Mouse (Mus musculus) lung, postnatal 0 days (tissue): Measurements from ENCODE around the gene Gm20388.

Experiments
- CTCF ChIP-seq: IDR thresholded peaks from 2 replicates; pipeline ENCODE4 v1.5.1; 2016; ENCODE audit warnings: antibody characterized with exemption, mild to moderate bottlenecking
- EP300 ChIP-seq: IDR thresholded peaks from 2 replicates; pipeline ENCODE4 v1.6.1; 2016; ENCODE audit warnings: antibody characterized with exemption, mild to moderate bottlenecking, control low read depth

DNA sequence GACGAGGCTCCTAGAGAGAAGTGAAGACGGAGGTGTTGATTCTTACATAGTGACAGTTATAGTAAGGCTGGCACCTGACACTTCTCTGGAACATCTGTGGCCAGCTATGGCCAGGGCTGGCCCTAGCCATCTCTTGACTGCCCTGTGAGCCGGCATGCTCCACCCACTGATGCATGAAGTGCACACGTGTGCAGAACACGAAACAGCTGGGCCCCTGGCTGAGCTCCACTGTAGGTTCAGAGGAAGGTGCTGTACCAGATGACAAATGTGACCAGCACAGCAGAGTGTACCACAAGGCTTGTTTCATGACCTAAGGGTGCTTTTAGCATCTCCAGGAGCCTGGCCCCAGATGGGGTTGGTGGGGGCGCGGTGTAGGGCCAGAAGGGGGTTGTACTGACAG is 83.5 kb downstream of the Gm20388 start:
- no peak for TF ChIP-seq CTCF
- no peak for TF ChIP-seq EP300
